23 mouse cellular contexts compared by ENCODE assay signal in the genomic region with DNA sequence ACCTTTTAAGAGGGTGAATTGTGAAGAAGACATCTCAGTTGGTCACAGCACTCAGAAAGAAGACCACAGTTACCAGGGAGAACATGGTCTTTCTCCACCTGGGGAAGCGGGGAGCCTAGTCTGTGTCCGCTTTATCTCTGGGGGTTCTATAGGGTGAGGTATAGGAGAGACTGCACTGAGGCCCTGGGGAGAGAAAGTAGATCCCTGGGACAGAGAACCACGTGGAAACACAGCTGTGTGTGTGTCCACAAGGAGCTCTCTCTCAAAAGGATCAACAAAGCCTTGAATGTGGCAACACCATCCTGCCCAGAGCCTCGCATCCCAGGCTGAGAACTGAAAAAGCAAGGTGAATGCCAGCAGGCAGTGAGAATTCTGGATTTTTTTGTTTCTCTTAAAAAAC. TPM values are rescaled to one million over a fixed set of nuclear protein-coding genes. Genes with fewer than 3 reads are reported as not detected.
"Had no signal": no experiment of that assay in that cellular context is flagged by ENCODE, and none has a peak within 500 bp of the region (broad histone marks: within the 10 kb centered on the region; RNA-seq: fewer than 3 reads in every experiment).

No protein-coding gene starts in this region.

- H3K9ac ChIP-seq: liver, embryonic 15.5 days; lung, embryonic 14.5 days; midbrain, embryonic 12.5 days; neural tube, embryonic 13.5 days; neural tube, embryonic 15.5 days; stomach, embryonic 15.5 days had no signal

- H3K36me3 ChIP-seq: liver, embryonic 15.5 days; midbrain, embryonic 10.5 days; midbrain, embryonic 12.5 days; neural tube, embryonic 13.5 days; neural tube, embryonic 15.5 days; stomach, embryonic 15.5 days had no signal

- H3K4me2 ChIP-seq: liver, embryonic 15.5 days; lung, embryonic 14.5 days; midbrain, embryonic 12.5 days; neural tube, embryonic 13.5 days; neural tube, embryonic 15.5 days; stomach, embryonic 15.5 days had no signal

- H3K27me3 ChIP-seq: neural tube, embryonic 13.5 days; neural tube, embryonic 15.5 days; stomach, embryonic 15.5 days had no signal

- DNase-seq: lung, adult 18-20 months; lung, embryonic 14.5 days; lung, postnatal 10 days; lung, postnatal 4 days; midbrain, embryonic 14.5 days; right cerebral cortex, postnatal 14 days; thymus, adult 18-20 months; thymus, postnatal 14 days; thymus, postnatal 36 days had no signal

- ATAC-seq: midbrain, embryonic 16.5 days had no signal

- H3K4me3 ChIP-seq: liver, embryonic 15.5 days; midbrain, embryonic 10.5 days; midbrain, embryonic 12.5 days; myocyte; neural tube, embryonic 13.5 days; neural tube, embryonic 15.5 days; stomach, embryonic 15.5 days had no signal

- H3K9me3 ChIP-seq: liver, embryonic 15.5 days; midbrain, embryonic 10.5 days; midbrain, embryonic 12.5 days; neural tube, embryonic 13.5 days; neural tube, embryonic 15.5 days; stomach, embryonic 15.5 days had no signal

- H3K4me1 ChIP-seq: liver, embryonic 15.5 days; midbrain, embryonic 10.5 days; midbrain, embryonic 12.5 days; neural tube, embryonic 13.5 days; neural tube, embryonic 15.5 days; stomach, embryonic 15.5 days had no signal

- H3K27ac ChIP-seq: liver, embryonic 15.5 days; midbrain, embryonic 10.5 days; midbrain, embryonic 12.5 days; neural tube, embryonic 13.5 days; neural tube, embryonic 15.5 days; stomach, embryonic 15.5 days had no signal

RNA-seq across cellular contexts. Expression of a gene that starts 9.8 kb away (rescaled TPM):
- total RNA-seq: megakaryocyte, adult 5-6 weeks; megakaryocyte-erythroid progenitor cell, adult 5-6 weeks had no signal
- polyA plus RNA-seq: liver, embryonic 15.5 days; lung, embryonic 14.5 days; lung, embryonic 16.5 days; midbrain, embryonic 10.5 days; midbrain, embryonic 12.5 days; midbrain, embryonic 14.5 days; midbrain, embryonic 16.5 days; myocyte; neural tube, embryonic 11.5 days; neural tube, embryonic 13.5 days; stomach, embryonic 15.5 days; thymus, postnatal 0 days had no signal

RNA-seq across cellular contexts. Expression of a gene that starts 36.4 kb away (rescaled TPM):
- total RNA-seq: megakaryocyte, adult 5-6 weeks; megakaryocyte-erythroid progenitor cell, adult 5-6 weeks had no signal
- polyA plus RNA-seq: liver, embryonic 15.5 days; lung, embryonic 14.5 days; lung, embryonic 16.5 days; spleen, adult 2 months; thymus, postnatal 0 days had no signal
